Mouse (Mus musculus): ENCODE measurements around the gene Plekha7.

DNA sequence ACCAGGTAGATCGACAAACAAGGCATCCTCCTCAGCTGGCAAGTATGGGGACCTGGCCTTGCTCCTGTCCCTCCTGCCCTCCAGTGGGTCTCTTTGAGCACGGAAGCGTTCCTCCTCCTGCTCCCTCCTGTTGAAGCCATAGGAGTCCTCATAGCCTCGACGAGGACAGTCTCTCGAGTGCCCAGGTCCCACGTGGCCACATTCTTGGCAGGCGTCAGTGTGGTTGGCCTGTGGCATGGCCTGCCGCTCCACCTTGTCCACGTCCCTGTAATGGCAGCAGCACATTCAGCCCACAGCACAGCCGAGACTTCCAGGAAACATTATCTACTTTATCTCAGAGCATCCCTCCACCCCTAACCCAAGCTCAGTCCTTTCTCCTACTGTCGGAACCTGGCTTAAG, 143.9 kb downstream of the Plekha7 start:
- TF ChIP-seq GATA1 (IDR thresholded peaks at IDR 0.05; ENCODE audit: borderline replicate concordance, low read length), result no peak
- no peak for TF ChIP-seq FLI1 (IDR thresholded peaks at IDR 0.05; ENCODE audit: low read length)
